8 mouse cellular contexts compared by ENCODE assay signal in the genomic region with DNA sequence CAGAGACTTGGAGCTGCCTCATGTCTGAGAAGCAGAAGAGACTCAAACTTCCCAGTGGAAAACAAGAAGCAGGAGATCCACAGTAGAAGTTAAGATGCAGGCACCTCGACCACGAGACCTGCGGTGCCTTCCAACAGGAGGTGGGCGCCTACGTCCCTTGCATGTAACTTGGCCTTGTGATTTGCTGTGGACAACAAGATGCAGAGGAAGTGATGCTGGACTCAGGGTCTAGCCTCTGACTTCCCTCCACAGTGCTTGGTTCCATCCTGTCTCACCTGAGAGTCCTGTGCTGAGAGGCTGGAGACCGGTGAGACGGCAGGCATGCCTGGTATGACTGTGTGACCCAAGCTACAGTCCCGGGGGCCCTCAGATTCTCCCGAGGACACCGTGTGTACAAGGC. TPM values are rescaled to one million over a fixed set of nuclear protein-coding genes. Genes with fewer than 3 reads are reported as not detected.
DNase-seq lines count a peak whose midpoint lies in the region; ATAC-seq and TF ChIP-seq lines count a peak whose summit lies in the region.
"Had no signal": no experiment of that assay in that cellular context is flagged by ENCODE, and none has a peak within 500 bp of the region (broad histone marks: within the 10 kb centered on the region; RNA-seq: fewer than 3 reads in every experiment).

No protein-coding gene starts in this region.

- 0 out of 2 replicates have a peak, but pooled peaks cover 4% of the 10 kb centered on the region for H3K4me1 ChIP-seq in kidney, postnatal 0 days (replicated peaks; ENCODE audit: insufficient read depth, low read length)
- peaks cover 17% of the 10 kb centered on the region for H3K4me1 ChIP-seq in bone marrow, adult 2 months (ENCODE audit: control insufficient read depth, insufficient read depth, low read length)

- no peak for TF ChIP-seq POLR2A in bone marrow, adult 2 months (IDR thresholded peaks at IDR 0.05; ENCODE audit: borderline replicate concordance, control insufficient read depth, low read depth, low read length)

- no peaks in the 10 kb centered on the region for H3K9me3 ChIP-seq in kidney, postnatal 0 days (replicated peaks; ENCODE audit: low read length)

- H3K27ac ChIP-seq in kidney, postnatal 0 days: peak overlapping the region; percentile 56; the same call in 1 of the 2 replicates
- peak overlapping the region; percentile 97 for H3K27ac ChIP-seq in bone marrow, adult 2 months (ENCODE audit: control insufficient read depth, insufficient read depth, low read depth, low read length, poor library complexity)

- H3K9ac ChIP-seq in kidney, postnatal 0 days (ENCODE audit: low read depth, low read length): no peak overlapping the region

- no peak overlapping the region; the same call in 1 of the 2 replicates for H3K4me2 ChIP-seq in kidney, postnatal 0 days (ENCODE audit: low read length)

- H3K27me3 ChIP-seq in kidney, postnatal 0 days (ENCODE audit: insufficient read depth, low read length): no peaks in the 10 kb centered on the region

- H3K36me3 ChIP-seq in kidney, postnatal 0 days (ENCODE audit: insufficient read depth, low read length): no peaks in the 10 kb centered on the region

- 97% methylated on average over 10 of the region's 10 CpGs for WGBS in kidney, postnatal 0 days
- 67% methylated on average over 10 of the region's 10 CpGs for WGBS in bone marrow, adult 2 months

- no peak for TF ChIP-seq CTCF in kidney, postnatal 0 days (IDR thresholded peaks at IDR 0.05; ENCODE audit: low read depth)
- no peak for TF ChIP-seq CTCF in bone marrow, adult 2 months (IDR thresholded peaks at IDR 0.05; ENCODE audit: control insufficient read depth, insufficient read depth, low read length)

- DNase-seq in kidney, postnatal 0 days (ENCODE audit: low spot score): no peak
- no peak for DNase-seq in kidney, postnatal 14 days
- DNase-seq in CD4-positive, CD25-positive, alpha-beta regulatory T cell, adult 2 months (ENCODE audit: low read depth, low spot score): peak; percentile 62
- no peak for DNase-seq in cerebellum, adult 8-10 months
- DNase-seq in gastrocnemius, postnatal 10 days: no peak
- DNase-seq: cerebellum, adult 9-10 months had no signal

- no peak overlapping the region for H3K4me3 ChIP-seq in kidney, postnatal 0 days (replicated peaks; ENCODE audit: low read depth, low read length)
- H3K4me3 ChIP-seq in bone marrow, adult 2 months (replicated peaks; ENCODE audit: control insufficient read depth, low read depth, low read length): peak overlapping the region; percentile 50

- ATAC-seq in kidney, postnatal 0 days (replicated peaks; ENCODE audit: low FRiP score, low read depth): no peak
- peak; percentile 13 for ATAC-seq in megakaryocyte, adult 5-6 weeks (ENCODE audit: poor library complexity, severe bottlenecking)

RNA-seq across cellular contexts. Expression of a gene that starts 16.0 kb away (rescaled TPM):
- polyA plus RNA-seq in kidney, postnatal 0 days (2015; fragmentation: Nextera tagmentation; extraction: Ambion mirVana): 0.08 and 0.12 TPM in 2 replicates
- polyA plus RNA-seq in bone marrow, adult 2 months (2011; ENCODE audit: insufficient read depth, insufficient read length, low replicate concordance, missing spikeins): 0.56 and 1.6 TPM in 2 replicates
- under 0.01 TPM in 1 of 2 replicates, not detected in the other for total RNA-seq in megakaryocyte, adult 5-6 weeks (2015)
- under 0.01 TPM in 2 replicates for total RNA-seq in megakaryocyte, adult 5-6 weeks (2017)
- under 1 TPM; 0.02 to 0.07 TPM for total RNA-seq in gastrocnemius, postnatal 10 days (2021)
